Mouse (Mus musculus) midbrain, embryonic 10.5 days (tissue): ENCODE results near the gene Cyb561a3. TPM values are rescaled to one million over a fixed set of nuclear protein-coding genes. Genes with fewer than 3 reads are reported as not detected.

Experiments
- DNase-seq: peaks from one replicate; pipeline ENCODE4 v3.0.0-alpha.2; 2017; ENCODE audit warnings: low spot score
- H3K27ac ChIP-seq: fragments of 300-500 bp; sonication (generic); replicated peaks from 2 replicates; pipeline ENCODE4 v1.5.1; 2016; ENCODE audit warnings: mild to moderate bottlenecking
- H3K27me3 ChIP-seq: fragments of 300-500 bp; sonication (generic); 2 replicates; pipeline ENCODE4 v1.6.1; 2016; ENCODE audit warnings: low read depth, mild to moderate bottlenecking; ENCODE audit not compliant: poor library complexity, severe bottlenecking
- H3K36me3 ChIP-seq: fragments of 300-500 bp; sonication (generic); 2 replicates; pipeline ENCODE4 v1.6.1; 2016; ENCODE audit warnings: mild to moderate bottlenecking, moderate library complexity
- H3K4me1 ChIP-seq: fragments of 300-500 bp; sonication (generic); 2 replicates; pipeline ENCODE4 v1.6.1; 2016
- H3K4me3 ChIP-seq: fragments of 300-500 bp; sonication (generic); 2 replicates; pipeline ENCODE4 v1.5.1; 2016; ENCODE audit warnings: mild to moderate bottlenecking, moderate library complexity
- H3K9me3 ChIP-seq: fragments of 300-500 bp; sonication (generic); replicated peaks from 2 replicates; pipeline ENCODE4 v1.6.1; 2016; ENCODE audit warnings: mild to moderate bottlenecking
- WGBS: fragments of 180-500 bp; shearing (Covaris S2); methylation state at CpG from one replicate; pipeline ENCODE4 v1.1.7; 2016; 5-methylcytosine and 5-hydroxymethylcytosine counted together
- polyA plus RNA-seq: library from polyadenylated mRNA; unstranded; fragments of >200 nt; fragmentation: Nextera tagmentation; extraction: Ambion mirVana; gene quantifications from 2 replicates; pipeline ENCODE4 v1.2.1, GENCODE M21; 2016

Cyb561a3 gene
- polyA plus RNA-seq, 1 experiment from 2014 or later, result 15.3 TPM

DNA sequence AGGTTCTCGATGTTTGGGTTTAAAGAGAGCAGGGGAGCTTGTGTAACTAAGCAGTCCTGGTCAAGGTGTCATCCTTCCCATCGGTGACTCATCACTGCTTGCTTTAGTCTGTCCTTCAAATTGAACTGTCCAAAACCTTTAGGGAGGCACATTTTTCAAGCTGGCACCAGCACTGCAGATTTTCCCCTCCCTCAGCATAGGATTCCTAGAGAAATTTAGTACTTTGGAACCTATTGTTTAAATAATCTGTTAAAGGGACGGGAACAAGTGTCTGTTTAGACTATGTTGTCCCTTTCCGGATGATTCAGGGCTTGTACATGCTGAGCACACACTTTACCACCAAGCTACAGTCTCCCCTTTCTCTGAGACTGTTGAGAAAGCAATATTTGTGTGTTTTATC lies 11.8 kb upstream of the Cyb561a3 start:
- no peak overlapping the region for H3K4me3 ChIP-seq
- no peaks in the 10 kb centered on the region for H3K9me3 ChIP-seq
- 88% methylated on average over 4 of the region's 4 CpGs for WGBS
- H3K27me3 ChIP-seq, result no peaks in the 10 kb centered on the region
- H3K27ac ChIP-seq, result no peak overlapping the region
- peaks cover 9% of the 10 kb centered on the region; the same call in 1 of the 2 replicates for H3K4me1 ChIP-seq
- DNase-seq, result no peak
- peaks cover 24% of the 10 kb centered on the region for H3K36me3 ChIP-seq

DNA sequence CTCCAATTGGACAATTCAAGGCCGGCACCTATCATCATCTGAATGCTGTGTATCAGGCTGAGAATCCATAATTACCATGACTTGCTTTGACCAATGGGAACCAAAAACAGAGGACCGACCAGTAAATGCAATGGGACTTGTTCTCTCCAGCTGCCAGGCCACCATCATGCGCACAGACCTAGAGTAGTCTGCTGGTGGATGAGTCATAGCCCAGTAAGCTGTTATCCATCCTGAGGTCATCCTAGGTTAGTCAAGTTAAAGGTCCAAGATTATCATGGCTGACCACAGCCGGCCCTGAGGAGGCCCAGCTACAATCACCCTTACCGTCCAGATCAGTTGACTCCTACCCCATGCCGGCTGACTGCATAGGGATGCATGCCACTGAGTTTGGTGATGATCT lies 7.3 kb upstream of the Cyb561a3 start:
- H3K4me1 ChIP-seq, result no peaks in the 10 kb centered on the region
- no peak overlapping the region for H3K4me3 ChIP-seq
- WGBS, result 94% methylated on average over 6 of the region's 6 CpGs
- H3K36me3 ChIP-seq, result peaks cover 67% of the 10 kb centered on the region
- no peaks in the 10 kb centered on the region for H3K9me3 ChIP-seq
- H3K27me3 ChIP-seq, result no peaks in the 10 kb centered on the region
- no peak overlapping the region for H3K27ac ChIP-seq
- DNase-seq, result no peak

DNA sequence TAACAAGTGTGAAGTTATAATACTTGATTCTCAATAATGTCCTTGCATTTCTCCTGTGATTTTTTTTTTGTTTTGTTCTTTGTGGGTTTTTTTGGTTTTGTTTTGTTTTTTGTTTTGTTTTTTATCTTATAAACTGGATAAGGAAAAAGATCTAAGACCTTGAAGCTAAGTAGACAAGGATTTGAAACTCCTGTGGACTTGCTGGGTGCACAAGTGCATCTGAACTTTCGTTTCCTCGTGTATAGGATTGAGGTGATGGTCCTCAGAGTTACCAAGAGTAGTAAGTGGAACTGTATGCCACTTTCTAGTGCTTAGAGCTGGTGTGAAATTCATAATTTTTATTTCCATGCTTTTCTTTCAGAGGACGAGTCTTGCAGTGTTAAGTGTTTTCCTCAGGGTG lies 3.1 kb downstream of the Cyb561a3 start:
- Histone ChIP-seq H3K4me3 (no peak overlapping the region), H3K27me3 (no peaks in the 10 kb centered on the region), H3K9me3 (no peaks in the 10 kb centered on the region), H3K36me3 (peaks cover 10% of the 10 kb centered on the region), H3K27ac (no peak overlapping the region), H3K4me1 (peaks cover 23% of the 10 kb centered on the region)
- DNase-seq, result no peak
- WGBS, result 84% methylated on average over 3 of the region's 3 CpGs

DNA sequence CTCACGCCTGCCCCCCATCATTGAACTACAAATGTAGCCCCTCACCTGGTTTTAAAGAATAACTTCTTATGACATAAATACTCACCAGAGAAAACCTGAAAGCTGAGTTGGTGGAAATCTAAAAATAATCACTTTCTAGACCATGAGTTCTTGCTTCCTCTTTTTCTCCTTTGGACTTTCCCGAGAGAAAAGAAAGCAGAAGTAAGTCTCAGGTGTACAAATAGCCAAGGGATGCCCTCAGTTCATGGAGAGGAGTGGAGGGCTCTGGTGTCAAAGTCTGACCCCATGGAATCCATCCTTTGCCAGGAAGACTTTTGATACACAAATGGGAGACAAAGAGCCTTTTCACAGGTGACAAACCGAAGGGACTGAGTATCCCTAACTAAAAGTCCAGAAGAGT lies 3.8 kb downstream of the Cyb561a3 start:
- Histone ChIP-seq H3K9me3 (no peaks in the 10 kb centered on the region), H3K36me3 (peaks cover 9% of the 10 kb centered on the region), H3K4me3 (no peak overlapping the region), H3K27ac (no peak overlapping the region), H3K4me1 (peaks cover 21% of the 10 kb centered on the region), H3K27me3 (no peaks in the 10 kb centered on the region)
- 87% methylated on average over 3 of the region's 3 CpGs for WGBS
- DNase-seq, result no peak

DNA sequence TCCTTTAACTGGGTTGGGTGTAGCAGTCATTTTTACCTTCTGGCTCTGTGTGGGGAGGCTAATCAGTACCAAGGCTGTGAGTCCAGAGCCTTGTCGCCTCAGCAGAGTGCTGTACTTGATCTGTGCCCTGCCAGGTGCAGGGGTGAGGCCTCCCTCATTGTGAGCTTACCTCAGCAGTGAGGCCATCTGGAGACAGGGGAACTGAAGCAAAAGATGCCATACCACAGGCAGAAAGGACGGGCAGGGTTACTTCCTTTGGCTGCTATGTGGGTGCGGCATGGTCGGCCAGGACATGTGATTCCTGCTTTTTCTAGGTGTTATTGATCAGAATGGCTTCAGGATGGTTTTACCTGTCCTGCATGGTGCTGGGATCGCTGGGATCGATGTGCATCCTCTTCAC lies 5.0 kb downstream of the Cyb561a3 start:
- Histone ChIP-seq H3K27ac (no peak overlapping the region), H3K9me3 (no peaks in the 10 kb centered on the region), H3K27me3 (no peaks in the 10 kb centered on the region), H3K4me3 (no peak overlapping the region), H3K36me3 (peaks cover 9% of the 10 kb centered on the region), H3K4me1 (peaks cover 13% of the 10 kb centered on the region)
- DNase-seq, result no peak
- WGBS, result 84% methylated on average over 6 of the region's 6 CpGs

DNA sequence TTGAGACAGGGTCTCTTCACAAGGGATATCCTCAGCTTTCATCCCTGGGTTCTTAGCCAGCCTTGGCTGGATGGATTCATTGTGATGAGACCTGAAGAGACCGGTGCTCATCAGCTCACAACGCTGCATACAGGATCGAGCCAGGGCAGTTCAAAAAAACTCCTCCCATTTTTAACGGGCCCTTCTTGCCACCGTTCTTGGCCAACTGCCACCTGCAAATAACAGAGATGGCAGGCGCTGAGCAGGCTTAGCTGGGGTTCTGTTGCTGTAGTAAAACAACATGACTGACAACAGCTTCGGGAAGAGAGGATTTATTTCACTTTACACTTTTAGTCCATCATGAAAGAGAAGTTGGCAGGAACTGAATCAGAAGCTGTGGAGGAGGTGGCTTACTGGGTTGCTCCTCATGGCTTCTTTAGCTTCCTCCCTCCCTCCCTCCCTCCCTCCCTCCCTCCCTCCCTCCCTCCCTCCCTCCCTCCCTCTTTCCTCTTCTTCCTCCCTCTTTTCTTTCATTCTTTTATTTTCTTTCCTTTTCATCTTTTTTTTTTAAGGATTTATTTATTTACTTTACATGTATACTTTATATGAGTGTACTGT lies 6.7 kb downstream of the Cyb561a3 start:
- no peak for DNase-seq
- 83% methylated on average over 7 of the region's 7 CpGs for WGBS
- no peak overlapping the region for H3K27ac ChIP-seq
- H3K9me3 ChIP-seq, result no peaks in the 10 kb centered on the region
- H3K4me1 ChIP-seq, result no peaks in the 10 kb centered on the region
- H3K36me3 ChIP-seq, result peaks cover 18% of the 10 kb centered on the region
- H3K27me3 ChIP-seq, result no peaks in the 10 kb centered on the region
- no peak overlapping the region for H3K4me3 ChIP-seq

DNA sequence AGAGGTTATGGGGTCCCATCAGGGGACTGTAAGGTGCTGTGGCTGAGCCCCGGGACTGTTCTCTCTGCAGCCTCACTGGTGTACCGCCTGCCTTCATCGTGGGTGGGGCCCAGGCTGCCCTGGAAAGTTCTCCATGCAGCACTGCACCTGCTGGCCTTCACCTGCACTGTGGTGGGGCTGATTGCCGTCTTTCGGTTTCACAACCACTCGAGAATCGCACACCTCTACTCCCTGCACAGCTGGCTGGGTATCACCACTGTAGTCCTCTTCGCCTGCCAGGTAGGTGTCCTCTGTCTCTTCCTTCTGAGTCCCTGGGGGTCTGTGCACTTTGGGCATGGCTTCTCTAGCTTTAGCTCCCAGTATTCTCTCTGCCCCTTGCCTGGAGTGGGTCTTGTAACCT lies 8.1 kb downstream of the Cyb561a3 start:
- peaks cover 23% of the 10 kb centered on the region for H3K36me3 ChIP-seq
- H3K4me3 ChIP-seq, result no peak overlapping the region
- no peaks in the 10 kb centered on the region for H3K27me3 ChIP-seq
- 89% methylated on average over 8 of the region's 8 CpGs for WGBS
- peaks cover 8% of the 10 kb centered on the region; the same call in 1 of the 2 replicates for H3K4me1 ChIP-seq
- H3K27ac ChIP-seq, result no peak overlapping the region
- H3K9me3 ChIP-seq, result no peaks in the 10 kb centered on the region
- DNase-seq, result no peak

DNA sequence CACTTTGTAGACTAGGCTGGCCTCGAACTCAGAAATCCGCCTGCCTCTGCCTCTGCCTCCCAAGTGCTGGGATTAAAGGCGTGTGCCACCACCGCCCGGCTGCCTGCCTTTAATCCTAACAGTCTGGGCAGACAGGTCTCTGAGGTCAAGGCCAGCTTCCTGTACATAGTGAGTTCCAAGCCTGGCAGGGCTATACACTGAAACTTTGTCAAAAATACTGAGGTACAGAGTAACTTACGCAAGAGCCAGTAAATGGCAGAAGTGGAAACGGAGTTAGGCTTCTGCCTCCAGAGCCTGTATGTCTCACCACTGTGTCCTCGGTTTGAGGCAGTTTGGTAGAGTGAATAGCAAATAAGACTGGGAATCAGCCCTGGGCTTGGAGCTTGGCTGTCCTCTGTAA lies 10.3 kb downstream of the Cyb561a3 start:
- Histone ChIP-seq H3K27ac (no peak overlapping the region), H3K4me1 (peaks cover 8% of the 10 kb centered on the region; the same call in 1 of the 2 replicates), H3K36me3 (peaks cover 29% of the 10 kb centered on the region), H3K27me3 (no peaks in the 10 kb centered on the region), H3K4me3 (no peak overlapping the region), H3K9me3 (no peaks in the 10 kb centered on the region)
- no peak for DNase-seq
- WGBS, result 84% methylated on average over 8 of the region's 8 CpGs

DNA sequence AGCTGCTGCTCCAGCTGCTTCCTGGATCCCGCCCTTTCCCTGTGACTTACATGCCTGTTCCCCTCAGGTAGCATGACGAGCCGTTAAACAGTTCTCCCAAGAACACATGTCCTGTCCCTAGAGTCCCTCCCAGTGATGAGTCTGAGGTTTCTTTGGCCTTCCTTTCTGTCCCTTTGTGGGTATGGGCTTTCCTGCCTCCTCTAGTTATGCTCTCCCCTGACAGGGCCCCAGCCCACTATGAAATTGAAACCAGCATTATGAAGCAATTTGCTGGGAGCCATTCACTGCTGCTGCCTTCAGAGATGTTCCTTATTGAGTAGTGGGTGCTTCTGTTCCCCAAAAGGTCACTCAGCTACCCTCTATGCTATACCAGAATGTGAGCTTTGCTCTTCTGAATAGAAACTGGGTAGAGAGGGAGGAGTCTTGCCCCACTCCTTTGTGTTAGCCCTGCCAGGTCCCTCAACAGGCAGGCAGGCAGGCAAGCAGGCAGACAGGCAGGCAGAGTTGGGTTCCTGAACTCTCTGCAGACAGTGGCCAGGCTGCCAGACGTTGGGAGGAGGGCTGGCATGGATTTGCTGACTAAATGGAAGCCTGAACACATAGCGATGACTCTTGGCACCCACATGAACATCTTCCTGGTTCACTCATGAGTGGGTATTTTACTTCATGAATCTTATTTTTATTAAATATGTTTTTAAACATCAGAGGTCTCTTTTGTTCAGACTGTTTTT lies 12.3 kb downstream of the Cyb561a3 start:
- Histone ChIP-seq H3K4me1 (peaks cover 8% of the 10 kb centered on the region; the same call in 1 of the 2 replicates), H3K4me3 (no peak overlapping the region), H3K27ac (no peak overlapping the region; the same call in 1 of the 2 replicates), H3K27me3 (no peaks in the 10 kb centered on the region), H3K9me3 (no peaks in the 10 kb centered on the region), H3K36me3 (peaks cover 47% of the 10 kb centered on the region)
- 75% methylated on average over 5 of the region's 5 CpGs for WGBS
- DNase-seq, result no peak

DNA sequence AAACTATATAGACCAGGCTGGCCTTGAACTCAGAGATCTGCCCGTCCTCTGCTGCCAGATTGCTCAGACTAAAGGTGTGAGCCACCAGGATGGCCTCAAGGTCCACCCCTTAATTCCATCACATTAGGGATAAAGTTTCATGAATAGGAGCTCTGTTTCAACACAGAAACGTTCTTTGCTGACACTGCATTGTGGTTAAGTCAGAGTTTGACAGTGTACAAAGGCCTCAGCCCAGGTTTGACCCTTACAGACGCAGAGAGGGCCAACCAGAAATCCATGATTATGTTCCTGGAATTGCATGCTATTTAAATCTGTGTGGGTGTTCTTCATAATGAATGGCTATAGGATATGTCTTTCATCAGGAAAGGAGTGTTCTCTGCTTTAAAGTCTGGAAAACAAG lies 13.3 kb downstream of the Cyb561a3 start:
- no peaks in the 10 kb centered on the region for H3K27me3 ChIP-seq
- no peak overlapping the region for H3K4me3 ChIP-seq
- no peak for DNase-seq
- H3K27ac ChIP-seq, result no peak overlapping the region
- WGBS, result 79% methylated on average over 3 of the region's 3 CpGs
- no peaks in the 10 kb centered on the region for H3K9me3 ChIP-seq
- peaks cover 54% of the 10 kb centered on the region for H3K36me3 ChIP-seq
- H3K4me1 ChIP-seq, result peaks cover 8% of the 10 kb centered on the region; the same call in 1 of the 2 replicates

DNA sequence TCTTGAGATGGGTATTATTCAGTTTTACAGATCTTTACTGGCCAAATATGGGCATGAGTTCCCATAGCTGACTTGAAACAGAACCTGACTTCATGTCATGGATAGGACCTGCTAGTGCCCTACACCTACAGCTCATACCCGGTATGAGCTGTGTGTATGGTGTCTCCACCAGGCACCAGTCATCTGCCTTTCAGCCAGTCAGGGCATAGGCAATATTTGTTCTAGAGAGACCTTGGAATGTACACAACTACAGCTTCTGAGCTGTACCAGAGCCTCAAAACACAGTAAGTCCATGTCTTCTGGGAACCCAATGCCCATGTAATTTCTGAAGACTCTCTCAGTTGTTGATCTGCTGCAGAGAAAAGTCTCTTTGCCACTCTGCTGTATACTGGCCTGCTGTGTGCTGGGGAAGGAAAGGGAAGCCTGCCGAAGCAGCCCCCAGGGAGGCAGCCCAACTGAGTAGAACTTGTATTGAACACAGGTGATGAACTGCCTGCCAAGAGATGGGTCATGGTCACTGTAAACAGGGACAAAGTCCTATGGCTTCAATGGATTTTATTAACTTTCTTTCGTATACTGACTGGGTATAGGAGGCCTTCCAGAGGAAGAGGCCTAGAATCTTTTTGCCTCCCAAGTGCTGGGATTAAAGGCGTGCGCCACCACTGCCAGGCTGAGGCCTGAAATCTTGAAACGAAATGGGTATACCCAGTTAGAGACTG lies 14.8 kb downstream of the Cyb561a3 start:
- Histone ChIP-seq H3K9me3 (no peaks in the 10 kb centered on the region), H3K4me1 (peaks cover 8% of the 10 kb centered on the region; the same call in 1 of the 2 replicates), H3K27ac (no peak overlapping the region), H3K4me3 (no peak overlapping the region), H3K36me3 (peaks cover 69% of the 10 kb centered on the region), H3K27me3 (no peaks in the 10 kb centered on the region)
- DNase-seq, result no peak
- WGBS, result 91% methylated on average over 6 of the region's 6 CpGs

DNA sequence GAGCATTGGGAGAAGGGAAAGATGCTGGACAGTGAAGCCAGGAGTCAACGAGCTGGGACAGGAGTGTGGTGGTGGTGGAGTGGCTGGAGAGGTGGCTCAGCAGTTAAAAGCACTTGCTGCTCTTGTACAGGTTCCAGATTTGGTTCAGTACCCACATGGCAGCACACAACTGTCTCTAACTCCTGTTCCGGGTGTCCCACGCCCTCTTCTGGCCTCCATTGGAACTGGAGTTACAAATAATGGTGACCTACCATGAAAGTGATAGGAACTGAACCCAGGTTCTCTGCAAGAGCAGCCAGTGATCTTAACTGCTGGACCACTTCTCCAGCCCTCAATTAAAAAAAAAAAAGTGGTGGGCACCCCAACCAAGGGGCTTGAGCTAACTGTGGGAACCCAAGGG lies 21.2 kb downstream of the Cyb561a3 start:
- Histone ChIP-seq H3K4me1 (peaks cover 13% of the 10 kb centered on the region), H3K27me3 (no peaks in the 10 kb centered on the region), H3K4me3 (no peak overlapping the region), H3K9me3 (no peaks in the 10 kb centered on the region), H3K27ac (no peak overlapping the region), H3K36me3 (peaks cover 73% of the 10 kb centered on the region)
- DNase-seq, result no peak
- WGBS, result 40% methylated on average over 3 of the region's 3 CpGs

DNA sequence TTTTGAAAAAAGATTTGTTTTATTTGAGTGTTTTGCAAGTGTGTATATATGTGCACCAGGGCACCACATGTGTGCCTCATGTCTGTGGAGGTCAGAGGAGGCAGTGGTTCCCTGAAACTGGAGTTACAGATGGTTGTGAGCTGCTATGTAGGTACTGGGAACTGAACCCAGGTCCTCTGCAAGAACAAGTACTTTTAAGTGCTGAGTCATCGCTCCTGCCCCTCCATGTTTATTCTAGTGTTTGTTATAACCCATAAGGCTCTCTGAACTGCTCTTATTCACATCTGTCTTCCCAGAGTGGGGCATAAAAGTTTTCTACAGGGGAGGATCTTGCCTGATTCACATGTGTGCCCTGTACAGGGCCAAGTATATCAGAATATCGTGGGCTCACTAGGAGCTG lies 22.7 kb downstream of the Cyb561a3 start:
- Histone ChIP-seq H3K27me3 (no peaks in the 10 kb centered on the region), H3K9me3 (no peaks in the 10 kb centered on the region), H3K27ac (no peak overlapping the region), H3K4me3 (no peak overlapping the region), H3K4me1 (peaks cover 27% of the 10 kb centered on the region), H3K36me3 (peaks cover 58% of the 10 kb centered on the region)
- no peak for DNase-seq
- 93% methylated on average over 2 of the region's 2 CpGs for WGBS
